Mouse (Mus musculus) limb, embryonic 12.5 days (tissue): ENCODE results near the gene Smim5. TPM values are rescaled to one million over a fixed set of nuclear protein-coding genes. Genes with fewer than 3 reads are reported as not detected.

Source experiments
- ATAC-seq: fragments of 200-750 bp; cut with Nextera tagmentation; 2 replicates; pipeline ENCODE4 v1.8.0; 2017; ENCODE audit warnings: low read depth, moderate TSS enrichment; ENCODE audit not compliant: insufficient number of reproducible peaks, insufficient read depth, low FRiP score, low TSS enrichment
- H3K27ac ChIP-seq: fragments of 300-500 bp; sonication (generic); 2 replicates; pipeline ENCODE4 v1.5.1; 2016; ENCODE audit warnings: mild to moderate bottlenecking, moderate library complexity
- H3K27me3 ChIP-seq: fragments of 300-500 bp; sonication (generic); 2 replicates; pipeline ENCODE4 v1.6.1; 2016; ENCODE audit warnings: mild to moderate bottlenecking, moderate library complexity
- H3K36me3 ChIP-seq: fragments of 300-500 bp; sonication (generic); 2 replicates; pipeline ENCODE4 v1.6.1; 2016; ENCODE audit warnings: mild to moderate bottlenecking, moderate library complexity
- H3K4me1 ChIP-seq: fragments of 300-500 bp; sonication (generic); replicated peaks from 2 replicates; pipeline ENCODE4 v1.6.1; 2016
- H3K4me2 ChIP-seq: fragments of 300-500 bp; sonication (generic); 2 replicates; pipeline ENCODE4 v1.6.1; 2016; ENCODE audit warnings: mild to moderate bottlenecking, moderate library complexity
- H3K4me3 ChIP-seq: fragments of 300-500 bp; sonication (generic); replicated peaks from 2 replicates; pipeline ENCODE4 v1.5.1; 2016; ENCODE audit warnings: mild to moderate bottlenecking
- H3K9ac ChIP-seq: fragments of 300-500 bp; sonication (generic); replicated peaks from 2 replicates; pipeline ENCODE4 v1.6.1; 2016; ENCODE audit warnings: mild to moderate bottlenecking, moderate library complexity
- H3K9me3 ChIP-seq: fragments of 300-500 bp; sonication (generic); 2 replicates; pipeline ENCODE4 v1.6.1; 2016; ENCODE audit warnings: mild to moderate bottlenecking, moderate library complexity
- WGBS: fragments of 180-500 bp; shearing (Covaris S2); methylation state at CpG from one replicate; pipeline ENCODE4 v1.1.7; 2016; 5-methylcytosine and 5-hydroxymethylcytosine counted together
- polyA plus RNA-seq: library from polyadenylated mRNA; unstranded; fragments of >200 nt; fragmentation: Nextera tagmentation; extraction: Ambion mirVana; gene quantifications from 2 replicates; pipeline ENCODE4 v1.2.1, GENCODE M21; 2016

The Smim5 gene
- polyA plus RNA-seq, 1 experiment from 2014 or later, result 3.1 TPM

- Histone ChIP-seq H3K4me3 (no peak overlapping the region), H3K9ac (0 out of 2 replicates have a peak overlapping the region, but pooled peaks have one; percentile 9), H3K27me3 (no peaks in the 10 kb centered on the region), H3K27ac (peak overlapping the region; percentile 50; the same call in 1 of the 2 replicates), H3K4me1 (peaks cover 5% of the 10 kb centered on the region), H3K4me2 (no peak overlapping the region), H3K36me3 (peaks cover 15% of the 10 kb centered on the region), H3K9me3 (no peaks in the 10 kb centered on the region)
- no peak for ATAC-seq
- 61% methylated on average over 16 of the region's 16 CpGs for WGBS
These were observed 5.4 kb downstream of the Smim5 start for GRCm38 (mm10) chr11:115904956-115905790.

- Histone ChIP-seq H3K4me3 (no peak overlapping the region), H3K27me3 (no peaks in the 10 kb centered on the region), H3K9ac (no peak overlapping the region), H3K9me3 (no peaks in the 10 kb centered on the region), H3K27ac (no peak overlapping the region), H3K4me2 (no peak overlapping the region), H3K36me3 (peaks cover 17% of the 10 kb centered on the region), H3K4me1 (no peaks in the 10 kb centered on the region)
- no peak for ATAC-seq
- WGBS, result 80% methylated on average over 3 of the region's 3 CpGs
These were observed 6.3 kb downstream of the Smim5 start for GRCm38 (mm10) chr11:115906116-115906515.

GRCm38 (mm10) chr11:115906521-115906920 lies 6.8 kb downstream of the Smim5 start:
- no peaks in the 10 kb centered on the region for H3K9me3 ChIP-seq
- no peaks in the 10 kb centered on the region for H3K27me3 ChIP-seq
- H3K4me1 ChIP-seq, result no peaks in the 10 kb centered on the region
- H3K4me2 ChIP-seq, result no peak overlapping the region
- no peak overlapping the region for H3K27ac ChIP-seq
- H3K4me3 ChIP-seq, result no peak overlapping the region
- H3K9ac ChIP-seq, result no peak overlapping the region
- ATAC-seq, result no peak
- WGBS, result 88% methylated on average over 5 of the region's 5 CpGs
- peaks cover 21% of the 10 kb centered on the region for H3K36me3 ChIP-seq

GRCm38 (mm10) chr11:115911134-115911561 lies 11.4 kb downstream of the Smim5 start:
- WGBS, result 91% methylated on average over 5 of the region's 5 CpGs
- Histone ChIP-seq H3K4me1 (no peaks in the 10 kb centered on the region), H3K9ac (no peak overlapping the region), H3K4me2 (no peak overlapping the region), H3K9me3 (no peaks in the 10 kb centered on the region), H3K4me3 (no peak overlapping the region), H3K27ac (no peak overlapping the region), H3K36me3 (peaks cover 51% of the 10 kb centered on the region), H3K27me3 (no peaks in the 10 kb centered on the region)
- no peak for ATAC-seq

- H3K36me3 ChIP-seq, result peaks cover 57% of the 10 kb centered on the region
- no peak within 1 kb of the TSS for H3K27ac ChIP-seq
- no peak for ATAC-seq
These were observed 12.0 kb downstream of the Smim5 start, which contains the start of gene Smim6 for GRCm38 (mm10) chr11:115911632-115912376. Smim6 (plus strand) TSS chr11:115912017.

GRCm38 (mm10) chr11:115916579-115916978 lies 16.8 kb downstream of the Smim5 start:
- H3K27me3 ChIP-seq, result no peaks in the 10 kb centered on the region
- WGBS, result 98% methylated on average over 4 of the region's 4 CpGs
- no peak overlapping the region for H3K4me2 ChIP-seq
- H3K36me3 ChIP-seq, result peaks cover 52% of the 10 kb centered on the region
- H3K4me3 ChIP-seq, result no peak overlapping the region
- H3K9ac ChIP-seq, result no peak overlapping the region
- H3K9me3 ChIP-seq, result no peaks in the 10 kb centered on the region
- no peak overlapping the region for H3K27ac ChIP-seq
- no peaks in the 10 kb centered on the region for H3K4me1 ChIP-seq
- ATAC-seq, result no peak

More at GRCm38 (mm10) chr11:115911632-115912376, 12.0 kb downstream of the Smim5 start, which contains the start of gene Smim6:
- Histone ChIP-seq H3K4me2 (no peak within 1 kb of the TSS), H3K4me3 (no peak within 1 kb of the TSS), H3K4me1 (no peaks in the 10 kb centered on the region), H3K9ac (no peak within 1 kb of the TSS), H3K27me3 (no peaks in the 10 kb centered on the region), H3K9me3 (no peaks in the 10 kb centered on the region)
- WGBS, result 76% methylated on average over 11 of the region's 11 CpGs

GRCm38 (mm10) chr11:115918637-115919036 lies 18.9 kb downstream of the Smim5 start:
- Histone ChIP-seq H3K27me3 (no peaks in the 10 kb centered on the region), H3K9me3 (no peaks in the 10 kb centered on the region), H3K4me2 (no peak overlapping the region), H3K4me3 (no peak overlapping the region), H3K4me1 (no peaks in the 10 kb centered on the region), H3K9ac (no peak overlapping the region), H3K36me3 (peaks cover 48% of the 10 kb centered on the region), H3K27ac (no peak overlapping the region)
- 83% methylated on average over 5 of the region's 5 CpGs for WGBS
- no peak for ATAC-seq

DNA sequence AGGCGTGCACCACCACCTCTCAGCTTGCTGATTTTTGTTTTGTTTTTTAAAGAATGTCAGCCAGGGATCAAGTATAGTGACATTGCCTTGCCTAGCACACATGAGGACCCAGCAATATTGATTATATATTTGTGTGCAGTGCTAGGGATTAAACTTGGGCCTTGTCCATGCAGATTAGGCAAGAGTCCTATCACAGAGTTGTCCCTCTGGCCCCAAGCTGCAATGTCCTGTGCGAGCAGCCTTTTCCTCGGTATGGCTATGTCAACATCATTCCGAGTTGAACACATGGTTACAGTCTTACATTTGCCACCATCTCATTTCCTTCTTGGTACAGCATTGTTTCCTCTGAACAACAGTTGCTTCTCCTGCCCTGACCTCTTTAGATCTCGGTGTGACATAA lies 19.3 kb downstream of the Smim5 start:
- H3K27me3 ChIP-seq, result no peaks in the 10 kb centered on the region
- no peaks in the 10 kb centered on the region for H3K4me1 ChIP-seq
- H3K9me3 ChIP-seq, result no peaks in the 10 kb centered on the region
- peaks cover 51% of the 10 kb centered on the region for H3K36me3 ChIP-seq
- no peak overlapping the region for H3K4me2 ChIP-seq
- WGBS, result 88% methylated on average over 5 of the region's 5 CpGs
- H3K27ac ChIP-seq, result no peak overlapping the region
- no peak overlapping the region for H3K4me3 ChIP-seq
- no peak overlapping the region for H3K9ac ChIP-seq
- no peak for ATAC-seq

GRCm38 (mm10) chr11:115920110-115920818 lies 20.5 kb downstream of the Smim5 start:
- H3K27ac ChIP-seq, result no peak overlapping the region
- H3K4me2 ChIP-seq, result no peak overlapping the region
- H3K9ac ChIP-seq, result no peak overlapping the region
- ATAC-seq, result no peak
- peaks cover 56% of the 10 kb centered on the region for H3K36me3 ChIP-seq
- H3K9me3 ChIP-seq, result no peaks in the 10 kb centered on the region
- no peaks in the 10 kb centered on the region for H3K27me3 ChIP-seq
- no peaks in the 10 kb centered on the region for H3K4me1 ChIP-seq
- WGBS, result 49% methylated on average over 6 of the region's 6 CpGs
- no peak overlapping the region for H3K4me3 ChIP-seq

GRCm38 (mm10) chr11:115921986-115922385 lies 22.2 kb downstream of the Smim5 start:
- Histone ChIP-seq H3K4me1 (no peaks in the 10 kb centered on the region), H3K9me3 (no peaks in the 10 kb centered on the region), H3K4me2 (no peak overlapping the region), H3K27ac (no peak overlapping the region), H3K9ac (no peak overlapping the region), H3K36me3 (peaks cover 49% of the 10 kb centered on the region), H3K4me3 (no peak overlapping the region), H3K27me3 (no peaks in the 10 kb centered on the region)
- WGBS, result 86% methylated on average over 1 of the region's 1 CpGs
- no peak for ATAC-seq

DNA sequence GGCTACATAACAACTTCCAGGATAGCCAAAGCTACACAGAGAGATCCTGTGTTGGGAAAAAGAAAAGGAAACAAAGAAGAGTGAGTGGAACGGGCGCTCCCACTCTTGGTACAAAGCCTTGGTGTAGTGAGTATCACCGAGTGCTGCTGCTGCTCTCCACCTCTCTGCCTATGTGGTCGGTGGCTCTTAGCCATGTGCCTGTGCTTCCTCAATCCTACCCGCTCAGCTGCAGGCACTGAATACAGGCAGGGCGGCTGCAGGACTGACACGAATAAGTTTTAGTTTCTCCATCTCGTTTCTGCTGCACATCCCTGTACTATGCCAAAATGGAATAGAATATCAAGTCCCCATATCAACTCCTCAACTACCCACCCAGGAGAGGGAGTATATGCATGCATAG lies 29.3 kb downstream of the Smim5 start:
- H3K4me1 ChIP-seq, result peaks cover 10% of the 10 kb centered on the region
- peaks cover 40% of the 10 kb centered on the region for H3K36me3 ChIP-seq
- no peaks in the 10 kb centered on the region for H3K27me3 ChIP-seq
- no peak overlapping the region for H3K4me2 ChIP-seq
- no peaks in the 10 kb centered on the region for H3K9me3 ChIP-seq
- WGBS, result 92% methylated on average over 8 of the region's 8 CpGs
- no peak overlapping the region for H3K27ac ChIP-seq
- no peak for ATAC-seq
- H3K9ac ChIP-seq, result no peak overlapping the region
- no peak overlapping the region for H3K4me3 ChIP-seq
